Mouse (Mus musculus) liver, embryonic 14.5 days (tissue): ENCODE measurements around the gene Olfr698. TPM values are rescaled to one million over a fixed set of nuclear protein-coding genes. Genes with fewer than 3 reads are reported as not detected.
"Not testable (repeated sequence)": the region's sequence is repeated elsewhere in the genome, so short reads cannot be mapped to it uniquely, and the experiment has no call there.

ENCODE experiments used
- ATAC-seq: fragments of 200-750 bp; cut with Nextera tagmentation; 2 replicates; pipeline ENCODE4 v1.8.0; 2017; ENCODE audit warnings: moderate number of reproducible peaks, mild to moderate bottlenecking, moderate library complexity; ENCODE audit not compliant: insufficient read depth
- DNase-seq, 3 experiments: peaks; one replicate each; pipeline ENCODE4 v3.0.0-alpha.2; 2012 to 2013; ENCODE audit warnings: low read depth in 3 of 3, low spot score in 3 of 3
- H3K27ac ChIP-seq: fragments of 300-500 bp; sonication (generic); 2 replicates; pipeline ENCODE4 v1.5.1; 2014; ENCODE audit warnings: moderate library complexity, mild to moderate bottlenecking, control low read depth, inconsistent platforms
- H3K27me3 ChIP-seq: fragments of 300-500 bp; sonication (generic); 2 replicates; pipeline ENCODE4 v1.6.1; 2014; ENCODE audit warnings: mild to moderate bottlenecking, low read length, moderate library complexity; ENCODE audit not compliant: control insufficient read depth, insufficient read depth
- H3K36me3 ChIP-seq: fragments of 300-500 bp; sonication (generic); replicated peaks from 2 replicates; pipeline ENCODE4 v1.6.1; 2014; ENCODE audit warnings: low read depth; ENCODE audit not compliant: control insufficient read depth, insufficient read depth
- H3K4me1 ChIP-seq, 2 experiments: fragments of 200-500 bp in 1 of 2; fragments of 300-500 bp in 1 of 2; sonication (generic) in 1 of 2; replicated peaks; 2 replicates each; pipeline ENCODE4 v1.6.1; 2012 to 2014; ENCODE audit warnings: antibody characterized with exemption in 1 of 2, inconsistent platforms in 1 of 2, low read length in 1 of 2; ENCODE audit not compliant: control insufficient read depth in 2 of 2, insufficient read depth in 2 of 2
- H3K4me2 ChIP-seq: fragments of 300-500 bp; sonication (generic); 2 replicates; pipeline ENCODE4 v1.6.1; 2014; ENCODE audit warnings: low read depth, mild to moderate bottlenecking, control low read depth, moderate library complexity
- H3K4me3 ChIP-seq, 2 experiments: fragments of 200-500 bp in 1 of 2; fragments of 300-500 bp in 1 of 2; sonication (generic) in 1 of 2; 2 replicates each; pipeline ENCODE4 v1.5.1; 2012 to 2014; ENCODE audit warnings: low read depth in 2 of 2, low read length in 2 of 2, mild to moderate bottlenecking in 2 of 2, control low read depth in 1 of 2, inconsistent platforms in 1 of 2, moderate library complexity in 1 of 2; ENCODE audit not compliant: insufficient read depth in 1 of 2
- H3K9ac ChIP-seq: fragments of 300-500 bp; sonication (generic); replicated peaks from 2 replicates; pipeline ENCODE4 v1.6.1; 2014; ENCODE audit warnings: mild to moderate bottlenecking, control low read depth, moderate library complexity
- H3K9me3 ChIP-seq: fragments of 300-500 bp; sonication (generic); 2 replicates; pipeline ENCODE4 v1.6.1; 2016; ENCODE audit warnings: low read length, mixed read lengths; ENCODE audit not compliant: control insufficient read depth
- CTCF ChIP-seq: IDR thresholded peaks from 2 replicates; pipeline ENCODE4 v1.5.1; 2016; ENCODE audit warnings: antibody characterized with exemption, low read depth, control low read depth
- EP300 ChIP-seq: IDR thresholded peaks from 2 replicates; pipeline ENCODE4 v1.6.1; 2016; ENCODE audit warnings: antibody characterized with exemption, low read depth
- WGBS: fragments of 180-500 bp; shearing (Covaris S2); extraction: QIAGEN DNeasy Blood & Tissue Kit; methylation state at CpG from one replicate; pipeline ENCODE4 v1.1.7; 2014; ENCODE audit not compliant: insufficient replicate concordance; 5-methylcytosine and 5-hydroxymethylcytosine counted together
- polyA plus RNA-seq, 2 experiments: library from polyadenylated mRNA; depleted of rRNA in 1 of 2; stranded (reverse) in 1 of 2; unstranded in 1 of 2; fragments of >200 nt; fragmentation: Nextera tagmentation in 1 of 2; extraction: Ambion mirVana in 1 of 2; gene quantifications; 2 replicates each; pipeline versions ENCODE4 v1.2.1 to v1.2.3; 2012 to 2014

Olfr698 gene
- polyA plus RNA-seq, 2 experiments = not detected

GRCm38 (mm10) chr7:106711463-106711862, 43.7 kb downstream of the Olfr698 start:
- Histone ChIP-seq H3K4me2 (no peak overlapping the region), H3K9ac (no peak overlapping the region), H3K27me3 (no peaks in the 10 kb centered on the region), H3K9me3 (no peaks in the 10 kb centered on the region), H3K4me1 (no peaks in the 10 kb centered on the region), H3K4me3 (no peak overlapping the region), H3K27ac (no peak overlapping the region), H3K36me3 (no peaks in the 10 kb centered on the region)
- ATAC-seq (no peak), DNase-seq (no peak)
- TF ChIP-seq EP300 (no peak), CTCF (no peak)
- 40% methylated on average over 6 of the region's 6 CpGs for WGBS

- ATAC-seq, H3K27me3 ChIP-seq, H3K27ac ChIP-seq, DNase-seq, H3K4me1 ChIP-seq, H3K4me3 ChIP-seq, H3K9me3 ChIP-seq, H3K36me3 ChIP-seq, H3K4me2 ChIP-seq, H3K9ac ChIP-seq: not testable (repeated sequence)
- 72% methylated on average over 10 of the region's 10 CpGs for WGBS
Observed at GRCm38 (mm10) chr7:106707705-106708104, 47.5 kb downstream of the Olfr698 start.

Other genes with a start within 250 kb of the Olfr698 start
- not detected in 2 replicates for gene Olfr693, start 74.8 kb downstream of the Olfr698 start, polyA plus RNA-seq (2012; rRNA removed)
- gene Olfr693, start 74.8 kb downstream of the Olfr698 start, polyA plus RNA-seq (2014; fragmentation: Nextera tagmentation; extraction: Ambion mirVana) = not detected in 2 replicates
- not detected in 2 replicates for gene Olfr694, start 63.6 kb downstream of the Olfr698 start, polyA plus RNA-seq (2012; rRNA removed)
- gene Olfr694, start 63.6 kb downstream of the Olfr698 start, polyA plus RNA-seq (2014; fragmentation: Nextera tagmentation; extraction: Ambion mirVana) = not detected in 2 replicates
- gene Olfr695, start 39.0 kb downstream of the Olfr698 start, polyA plus RNA-seq (2012; rRNA removed) = not detected in 2 replicates
- not detected in 2 replicates for gene Olfr695, start 39.0 kb downstream of the Olfr698 start, polyA plus RNA-seq (2014; fragmentation: Nextera tagmentation; extraction: Ambion mirVana)
- not detected in 2 replicates for gene Olfr697, start 13.0 kb downstream of the Olfr698 start, polyA plus RNA-seq (2012; rRNA removed)
- not detected in 2 replicates for gene Olfr697, start 13.0 kb downstream of the Olfr698 start, polyA plus RNA-seq (2014; fragmentation: Nextera tagmentation; extraction: Ambion mirVana)
- gene Olfr699, start 37.8 kb upstream of the Olfr698 start, polyA plus RNA-seq (2012; rRNA removed) = not detected in 2 replicates
- gene Olfr699, start 37.8 kb upstream of the Olfr698 start, polyA plus RNA-seq (2014; fragmentation: Nextera tagmentation; extraction: Ambion mirVana) = not detected in 2 replicates
- gene Olfr700, start 53.4 kb upstream of the Olfr698 start, polyA plus RNA-seq (2012; rRNA removed) = not detected in 2 replicates
- gene Olfr700, start 53.4 kb upstream of the Olfr698 start, polyA plus RNA-seq (2014; fragmentation: Nextera tagmentation; extraction: Ambion mirVana) = not detected in 2 replicates
- gene Olfr701, start 58.7 kb upstream of the Olfr698 start, polyA plus RNA-seq (2012; rRNA removed) = not detected in 2 replicates
- not detected in 2 replicates for gene Olfr701, start 58.7 kb upstream of the Olfr698 start, polyA plus RNA-seq (2014; fragmentation: Nextera tagmentation; extraction: Ambion mirVana)
- not detected in 2 replicates for gene Olfr702, start 78.5 kb upstream of the Olfr698 start, polyA plus RNA-seq (2012; rRNA removed)
- gene Olfr702, start 78.5 kb upstream of the Olfr698 start, polyA plus RNA-seq (2014; fragmentation: Nextera tagmentation; extraction: Ambion mirVana) = not detected in 2 replicates
- not detected in 2 replicates for gene Olfr703, start 88.0 kb upstream of the Olfr698 start, polyA plus RNA-seq (2012; rRNA removed)
- gene Olfr703, start 88.0 kb upstream of the Olfr698 start, polyA plus RNA-seq (2014; fragmentation: Nextera tagmentation; extraction: Ambion mirVana) = not detected in 2 replicates
- gene Olfr704, start 107.8 kb upstream of the Olfr698 start, polyA plus RNA-seq (2012; rRNA removed) = not detected in 2 replicates
- not detected in 2 replicates for gene Olfr704, start 107.8 kb upstream of the Olfr698 start, polyA plus RNA-seq (2014; fragmentation: Nextera tagmentation; extraction: Ambion mirVana)
- gene Olfr705, start 121.5 kb upstream of the Olfr698 start, polyA plus RNA-seq (2012; rRNA removed) = not detected in 2 replicates
- not detected in 2 replicates for gene Olfr705, start 121.5 kb upstream of the Olfr698 start, polyA plus RNA-seq (2014; fragmentation: Nextera tagmentation; extraction: Ambion mirVana)
- not detected in 2 replicates for gene Olfr706, start 132.8 kb upstream of the Olfr698 start, polyA plus RNA-seq (2012; rRNA removed)
- gene Olfr706, start 132.8 kb upstream of the Olfr698 start, polyA plus RNA-seq (2014; fragmentation: Nextera tagmentation; extraction: Ambion mirVana) = not detected in 2 replicates
- not detected in 2 replicates for gene Olfr707, start 145.8 kb upstream of the Olfr698 start, polyA plus RNA-seq (2012; rRNA removed)
- gene Olfr707, start 145.8 kb upstream of the Olfr698 start, polyA plus RNA-seq (2014; fragmentation: Nextera tagmentation; extraction: Ambion mirVana) = not detected in 2 replicates
- not detected in 2 replicates for gene Olfr1532-ps1, start 152.6 kb upstream of the Olfr698 start, polyA plus RNA-seq (2012; rRNA removed)
- gene Olfr1532-ps1, start 152.6 kb upstream of the Olfr698 start, polyA plus RNA-seq (2014; fragmentation: Nextera tagmentation; extraction: Ambion mirVana) = not detected in 2 replicates
- not detected in 2 replicates for gene Olfr709-ps1, start 176.8 kb upstream of the Olfr698 start, polyA plus RNA-seq (2012; rRNA removed)
- not detected in 2 replicates for gene Olfr709-ps1, start 176.8 kb upstream of the Olfr698 start, polyA plus RNA-seq (2014; fragmentation: Nextera tagmentation; extraction: Ambion mirVana)
- gene Olfr710, start 192.9 kb upstream of the Olfr698 start, polyA plus RNA-seq (2012; rRNA removed) = not detected in 2 replicates
- not detected in 2 replicates for gene Olfr710, start 192.9 kb upstream of the Olfr698 start, polyA plus RNA-seq (2014; fragmentation: Nextera tagmentation; extraction: Ambion mirVana)
- not detected in 2 replicates for gene Olfr6, start 208.5 kb upstream of the Olfr698 start, polyA plus RNA-seq (2012; rRNA removed)
- not detected in 2 replicates for gene Olfr6, start 208.5 kb upstream of the Olfr698 start, polyA plus RNA-seq (2014; fragmentation: Nextera tagmentation; extraction: Ambion mirVana)
- not detected in 2 replicates for gene Olfr711, start 220.1 kb upstream of the Olfr698 start, polyA plus RNA-seq (2012; rRNA removed)
- gene Olfr711, start 220.1 kb upstream of the Olfr698 start, polyA plus RNA-seq (2014; fragmentation: Nextera tagmentation; extraction: Ambion mirVana) = not detected in 2 replicates